Mouse (Mus musculus) megakaryocyte, embryonic 14.5 days (primary cell): ENCODE measurements around the gene Slc36a3.

Experiments
- FLI1 ChIP-seq: IDR thresholded peaks from 2 replicates; pipeline ENCODE4 v1.6.1; 2012; ENCODE audit warnings: low read length, inconsistent platforms, mixed read lengths
- GATA1 ChIP-seq: IDR thresholded peaks from 3 replicates; pipeline ENCODE4 v1.6.1; 2012; ENCODE audit warnings: mixed read lengths, low read length, inconsistent platforms, borderline replicate concordance

- TF ChIP-seq GATA1 (no peak), FLI1 (no peak)
Measured at GRCm38 (mm10) chr11:55084629-55085028, 66.9 kb downstream of the Slc36a3 start.
